Mouse (Mus musculus) olfactory bulb, adult 2 months (tissue): ENCODE results near the gene Tlx3. TPM values are rescaled to one million over a fixed set of nuclear protein-coding genes. Genes with fewer than 3 reads are reported as not detected.

ENCODE experiments used
- H3K27ac ChIP-seq: fragments of 200-500 bp; 2 replicates; pipeline ENCODE4 v1.5.1; 2012; ENCODE audit warnings: low read depth, low read length; ENCODE audit not compliant: insufficient read depth
- H3K4me1 ChIP-seq: fragments of 200-500 bp; 2 replicates; pipeline ENCODE4 v1.6.1; 2012; ENCODE audit warnings: low read length; ENCODE audit not compliant: control insufficient read depth, insufficient read depth
- H3K4me3 ChIP-seq: fragments of 200-500 bp; 2 replicates; pipeline ENCODE4 v1.5.1; 2012; ENCODE audit warnings: mild to moderate bottlenecking, low read depth, low read length, moderate library complexity; ENCODE audit not compliant: insufficient read depth
- CTCF ChIP-seq: fragments of 200-500 bp; IDR thresholded peaks from 2 replicates; pipeline ENCODE4 v1.5.1; 2012; ENCODE audit warnings: low read depth, mild to moderate bottlenecking, low read length, moderate library complexity; ENCODE audit not compliant: insufficient read depth
- POLR2A ChIP-seq: fragments of 200-500 bp; IDR thresholded peaks from 2 replicates; pipeline ENCODE4 v1.6.1; 2012; ENCODE audit warnings: mild to moderate bottlenecking, low read depth, low read length, moderate library complexity; ENCODE audit not compliant: insufficient read depth
- WGBS: fragments of 180-500 bp; shearing (Covaris S2); methylation state at CpG from one replicate; pipeline ENCODE4 v1.1.7; 2018; 5-methylcytosine and 5-hydroxymethylcytosine counted together
- polyA plus RNA-seq: library from polyadenylated mRNA; stranded (reverse); fragments of >200 nt; gene quantifications from 2 replicates; pipeline ENCODE4 v1.2.4, GENCODE M21; 2012; ENCODE audit warnings: low replicate concordance; ENCODE audit not compliant: missing spikeins, insufficient read depth, insufficient read length

Tlx3 gene
- polyA plus RNA-seq, 1 experiment, result not detected

GRCm38 (mm10) chr11:33198351-33199116 is 4.9 kb downstream of the Tlx3 start:
- WGBS, result 28% methylated on average over 22 of the region's 22 CpGs
- no peak overlapping the region for H3K27ac ChIP-seq
- TF ChIP-seq CTCF (no peak), POLR2A (no peak)
- H3K4me3 ChIP-seq, result no peak overlapping the region
- peaks cover 2% of the 10 kb centered on the region; the same call in 1 of the 2 replicates for H3K4me1 ChIP-seq

GRCm38 (mm10) chr11:33197673-33198072 is 5.7 kb downstream of the Tlx3 start:
- H3K27ac ChIP-seq, result no peak overlapping the region
- TF ChIP-seq CTCF (no peak), POLR2A (no peak)
- WGBS, result 21% methylated on average over 15 of the region's 15 CpGs
- no peak overlapping the region for H3K4me3 ChIP-seq
- peaks cover 2% of the 10 kb centered on the region; the same call in 1 of the 2 replicates for H3K4me1 ChIP-seq

GRCm38 (mm10) chr11:33197133-33197514 is 6.3 kb downstream of the Tlx3 start:
- H3K27ac ChIP-seq, result no peak overlapping the region
- no peak overlapping the region for H3K4me3 ChIP-seq
- 34% methylated on average over 13 of the region's 13 CpGs for WGBS
- no peak for TF ChIP-seq POLR2A
- no peak for TF ChIP-seq CTCF
- H3K4me1 ChIP-seq, result peaks cover 2% of the 10 kb centered on the region; the same call in 1 of the 2 replicates

GRCm38 (mm10) chr11:33196447-33197132 is 6.8 kb downstream of the Tlx3 start:
- TF ChIP-seq CTCF, result no peak
- TF ChIP-seq POLR2A, result no peak
- Histone ChIP-seq H3K4me3 (no peak overlapping the region), H3K27ac (no peak overlapping the region), H3K4me1 (peaks cover 2% of the 10 kb centered on the region; the same call in 1 of the 2 replicates)
- 18% methylated on average over 24 of the region's 24 CpGs for WGBS

- TF ChIP-seq POLR2A (no peak), CTCF (no peak)
- Histone ChIP-seq H3K27ac (no peak overlapping the region), H3K4me3 (no peak overlapping the region), H3K4me1 (0 out of 2 replicates have a peak, but pooled peaks cover 2% of the 10 kb centered on the region)
- 7% methylated on average over 25 of the region's 25 CpGs for WGBS
Observed at GRCm38 (mm10) chr11:33195531-33196446, 7.6 kb downstream of the Tlx3 start.

- Histone ChIP-seq H3K27ac (no peak overlapping the region), H3K4me1 (no peaks in the 10 kb centered on the region), H3K4me3 (no peak overlapping the region)
- WGBS, result 44% methylated on average over 7 of the region's 7 CpGs
- TF ChIP-seq CTCF (no peak), POLR2A (no peak)
Observed at GRCm38 (mm10) chr11:33195061-33195460, 8.3 kb downstream of the Tlx3 start.

- 13% methylated on average over 12 of the region's 12 CpGs for WGBS
- no peaks in the 10 kb centered on the region for H3K4me1 ChIP-seq
- TF ChIP-seq POLR2A, result no peak
- TF ChIP-seq CTCF, result no peak
- H3K4me3 ChIP-seq, result no peak overlapping the region
- no peak overlapping the region for H3K27ac ChIP-seq
Observed at GRCm38 (mm10) chr11:33193695-33194094, 9.7 kb downstream of the Tlx3 start.

- WGBS, result 92% methylated on average over 3 of the region's 3 CpGs
- Histone ChIP-seq H3K27ac (no peak overlapping the region), H3K4me3 (no peak overlapping the region), H3K4me1 (no peaks in the 10 kb centered on the region)
- no peak for TF ChIP-seq CTCF
- no peak for TF ChIP-seq POLR2A
Observed at GRCm38 (mm10) chr11:33181804-33182203, 21.6 kb downstream of the Tlx3 start.
